Mouse (Mus musculus) limb, embryonic 14.5 days (tissue): Measurements from ENCODE around the gene Gm29094. TPM values are rescaled to one million over a fixed set of nuclear protein-coding genes. Genes with fewer than 3 reads are reported as not detected.
"Not testable (repeated sequence)": the region's sequence is repeated elsewhere in the genome, so short reads cannot be mapped to it uniquely, and the experiment has no call there.

ENCODE experiments used
- ATAC-seq: fragments of 200-750 bp; cut with Nextera tagmentation; 2 replicates; pipeline ENCODE4 v1.8.0; 2017; ENCODE audit warnings: low read depth, moderate number of reproducible peaks, moderate TSS enrichment; ENCODE audit not compliant: low FRiP score
- DNase-seq: peaks from one replicate; pipeline ENCODE4 v3.0.0-alpha.2; 2015; ENCODE audit warnings: low spot score
- H3K27ac ChIP-seq: fragments of 300-500 bp; sonication (generic); replicated peaks from 2 replicates; pipeline ENCODE4 v1.5.1; 2014; ENCODE audit warnings: low read depth, mild to moderate bottlenecking, low read length, moderate library complexity, mixed read lengths
- H3K27me3 ChIP-seq: fragments of 300-500 bp; sonication (generic); 2 replicates; pipeline ENCODE4 v1.6.1; 2014; ENCODE audit warnings: low read length, mixed read lengths; ENCODE audit not compliant: control insufficient read depth, insufficient read depth
- H3K36me3 ChIP-seq: fragments of 300-500 bp; sonication (generic); 2 replicates; pipeline ENCODE4 v1.6.1; 2014; ENCODE audit warnings: mild to moderate bottlenecking, low read length, moderate library complexity, mixed read lengths; ENCODE audit not compliant: control insufficient read depth, insufficient read depth
- H3K4me1 ChIP-seq: fragments of 300-500 bp; sonication (generic); 2 replicates; pipeline ENCODE4 v1.6.1; 2014; ENCODE audit warnings: antibody characterized with exemption, low read length, mixed read lengths; ENCODE audit not compliant: control insufficient read depth, insufficient read depth
- H3K4me2 ChIP-seq: fragments of 300-500 bp; sonication (generic); replicated peaks from 2 replicates; pipeline ENCODE4 v1.6.1; 2014; ENCODE audit warnings: low read depth, mild to moderate bottlenecking, low read length, moderate library complexity; ENCODE audit not compliant: severe bottlenecking
- H3K4me3 ChIP-seq: fragments of 300-500 bp; sonication (generic); replicated peaks from 2 replicates; pipeline ENCODE4 v1.5.1; 2014; ENCODE audit warnings: low read length
- H3K9ac ChIP-seq: fragments of 300-500 bp; sonication (generic); 2 replicates; pipeline ENCODE4 v1.6.1; 2014; ENCODE audit warnings: mild to moderate bottlenecking, low read depth, low read length, moderate library complexity; ENCODE audit not compliant: severe bottlenecking
- H3K9me3 ChIP-seq: fragments of 300-500 bp; sonication (generic); 2 replicates; pipeline ENCODE4 v1.6.1; 2016; ENCODE audit warnings: low read length; ENCODE audit not compliant: control insufficient read depth
- WGBS: fragments of 180-500 bp; shearing (Covaris S2); extraction: QIAGEN DNeasy Blood & Tissue Kit; methylation state at CpG from one replicate; pipeline ENCODE4 v1.1.7; 2014; 5-methylcytosine and 5-hydroxymethylcytosine counted together
- polyA plus RNA-seq, 2 experiments: library from polyadenylated mRNA; depleted of rRNA in 1 of 2; stranded (reverse) in 1 of 2; unstranded in 1 of 2; fragments of >200 nt; fragmentation: Nextera tagmentation in 1 of 2; extraction: Ambion mirVana in 1 of 2; gene quantifications; 2 replicates each; pipeline versions ENCODE4 v1.2.1 to v1.2.3; 2012 to 2014

Gene Gm29094
- polyA plus RNA-seq (2012; rRNA removed): not detected in 2 replicates
- polyA plus RNA-seq (2014; fragmentation: Nextera tagmentation; extraction: Ambion mirVana): 0.43 and 0.69 TPM in 2 replicates

DNA sequence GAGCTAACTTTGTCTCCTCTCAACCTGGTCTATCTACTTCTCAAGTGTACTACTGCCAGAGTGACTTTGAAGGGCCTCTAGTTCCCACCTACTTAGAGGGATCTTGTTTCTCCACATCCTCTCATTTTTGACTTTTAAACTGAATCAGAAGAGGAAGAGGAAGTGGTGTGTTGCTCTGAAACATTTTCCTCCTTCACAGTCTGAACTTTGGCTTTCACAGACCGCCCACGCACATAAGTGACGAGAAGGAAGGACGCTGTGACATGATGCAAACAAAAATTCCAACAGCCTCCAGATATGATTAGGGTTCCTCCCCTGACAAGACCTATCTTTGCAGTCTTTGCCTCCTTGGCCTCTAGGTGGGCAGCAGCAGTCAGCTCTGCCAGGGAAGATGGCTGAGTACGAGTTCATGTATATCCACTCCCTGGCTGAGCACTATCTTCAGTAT is at the start of gene Gm29094, which contains the start of gene Bcl2a1b:
Gene Gm29094 (plus strand): TSS at position 411 of the 448 bp plus-strand sequence.
Gene Bcl2a1b (plus strand): TSS at position 241 of the 448 bp plus-strand sequence.
- 89% methylated on average over 5 of the region's 5 CpGs for WGBS
- not testable (repeated sequence) for H3K9ac ChIP-seq, DNase-seq

DNA sequence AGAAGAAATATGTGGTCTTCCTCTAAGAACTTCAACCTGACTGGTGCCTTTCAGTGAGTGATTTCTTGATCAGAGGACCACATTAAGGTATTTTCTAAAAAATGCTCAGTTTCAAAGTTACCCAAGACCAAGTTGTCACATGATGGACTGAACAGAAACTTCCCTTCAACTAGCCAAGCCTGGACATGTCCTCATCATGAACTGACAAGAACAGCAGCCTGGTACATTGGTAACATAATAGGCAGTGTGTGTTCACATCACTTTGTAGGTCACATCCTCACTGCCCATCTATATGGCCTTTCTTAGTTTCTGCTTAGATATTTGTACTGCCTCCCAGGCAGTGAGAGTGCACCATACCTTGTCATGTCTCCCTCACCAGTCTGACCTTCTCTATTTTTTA is 26.6 kb upstream of the Gm29094 start:
- not testable (repeated sequence) for H3K27ac ChIP-seq, DNase-seq, H3K27me3 ChIP-seq, H3K4me2 ChIP-seq, H3K4me3 ChIP-seq, H3K9ac ChIP-seq, H3K9me3 ChIP-seq, H3K36me3 ChIP-seq, ATAC-seq, H3K4me1 ChIP-seq

More for the DNA sequence above, at the start of gene Gm29094, which contains the start of gene Bcl2a1b:
- H3K4me2 ChIP-seq, H3K4me3 ChIP-seq, H3K4me1 ChIP-seq, ATAC-seq, H3K9me3 ChIP-seq, H3K27ac ChIP-seq, H3K27me3 ChIP-seq, H3K36me3 ChIP-seq: not testable (repeated sequence)

DNA sequence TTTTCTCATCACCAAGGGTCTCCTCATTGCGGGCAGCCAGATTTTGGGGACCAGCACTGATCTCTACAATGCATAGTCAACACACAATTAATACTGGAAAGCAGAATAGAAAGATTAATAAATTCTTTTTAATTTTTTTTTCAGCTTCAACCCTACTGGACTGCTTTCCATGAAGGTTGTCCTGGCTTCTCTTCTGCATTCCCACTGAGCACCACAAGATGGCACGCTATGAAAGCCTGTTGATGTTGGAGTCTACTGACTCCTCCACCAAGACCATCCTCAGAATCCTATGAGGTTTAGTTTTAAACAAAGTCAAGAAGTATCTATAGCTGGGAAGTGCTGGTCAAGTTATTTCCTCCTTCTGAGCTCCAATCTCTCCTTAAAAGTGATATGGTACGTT is 20.3 kb upstream of the Gm29094 start:
- not testable (repeated sequence) for ATAC-seq, H3K36me3 ChIP-seq, H3K27me3 ChIP-seq, H3K4me1 ChIP-seq, H3K4me2 ChIP-seq, H3K27ac ChIP-seq, H3K4me3 ChIP-seq, H3K9ac ChIP-seq, H3K9me3 ChIP-seq
- DNase-seq: peak; percentile 2
- 34% methylated on average over 2 of the region's 3 CpGs for WGBS

DNA sequence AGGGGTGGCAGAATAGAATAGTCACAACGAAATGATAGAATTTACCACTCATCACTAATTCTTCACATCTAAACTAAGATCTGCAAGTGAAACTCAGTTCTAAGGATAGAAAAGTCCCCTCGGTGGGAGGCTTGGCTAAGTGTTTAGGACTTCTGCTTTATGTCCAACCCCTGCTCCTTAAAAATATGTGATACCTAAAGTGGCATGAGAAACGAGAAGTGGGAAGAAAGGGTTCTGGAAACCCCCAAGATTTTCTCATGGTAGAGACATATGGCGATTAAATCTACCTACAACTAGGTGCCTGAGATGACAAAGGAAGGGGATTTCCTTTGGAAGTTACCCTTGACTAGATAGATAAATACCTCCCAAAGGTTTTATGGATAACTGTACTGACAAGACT is 19.7 kb upstream of the Gm29094 start:
- not testable (repeated sequence) for H3K4me3 ChIP-seq, H3K36me3 ChIP-seq, H3K27ac ChIP-seq, H3K4me1 ChIP-seq, H3K9ac ChIP-seq, ATAC-seq, H3K27me3 ChIP-seq, H3K9me3 ChIP-seq, H3K4me2 ChIP-seq, DNase-seq
- 73% methylated on average over 2 of the region's 4 CpGs for WGBS

DNA sequence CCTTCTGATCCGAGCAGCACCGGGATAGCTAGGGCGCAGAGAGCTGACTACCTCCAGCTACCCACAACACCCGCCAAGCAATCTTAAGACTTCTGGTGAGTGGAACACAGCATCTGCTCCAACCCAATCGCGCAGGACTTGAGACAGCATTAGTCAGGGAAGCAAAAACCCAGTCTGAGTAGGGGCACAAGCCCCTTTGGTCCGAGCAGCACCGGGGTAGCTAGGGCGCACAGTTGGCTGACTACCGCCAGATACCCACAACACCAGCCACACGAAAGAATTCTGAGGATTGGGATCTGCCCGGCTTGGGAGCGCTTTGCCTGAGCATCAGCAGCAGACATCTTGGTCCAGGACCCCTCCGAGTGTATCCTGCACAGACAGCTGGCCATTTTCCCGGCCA is 12.2 kb upstream of the Gm29094 start:
- not testable (repeated sequence) for H3K36me3 ChIP-seq, H3K27ac ChIP-seq, H3K27me3 ChIP-seq, H3K9ac ChIP-seq, DNase-seq, H3K4me2 ChIP-seq, H3K4me1 ChIP-seq, ATAC-seq, H3K4me3 ChIP-seq, H3K9me3 ChIP-seq
- WGBS: 80% methylated on average over 15 of the region's 15 CpGs

DNA sequence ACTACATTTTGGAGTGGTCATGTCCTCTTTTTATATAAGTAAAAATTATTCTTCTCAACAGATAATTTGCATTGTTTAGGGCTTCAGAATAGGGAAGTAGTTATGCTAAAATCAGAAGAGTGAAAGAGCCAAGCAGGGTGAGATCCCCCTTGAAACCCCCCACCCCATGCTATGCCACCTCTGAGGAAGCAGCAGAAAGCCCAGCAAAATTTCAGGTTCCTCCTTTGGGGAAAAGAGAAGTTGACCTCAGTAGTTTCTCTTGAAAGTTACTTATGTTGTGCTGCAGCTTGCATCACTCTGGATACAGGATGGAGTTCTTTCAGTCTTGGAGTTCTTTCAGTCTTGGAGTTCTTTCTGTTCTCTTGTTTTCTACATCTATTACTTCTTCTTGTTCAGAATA is 3.7 kb upstream of the Gm29094 start:
- not testable (repeated sequence) for DNase-seq, H3K27me3 ChIP-seq, H3K4me1 ChIP-seq, H3K27ac ChIP-seq, H3K4me2 ChIP-seq, H3K9ac ChIP-seq, H3K9me3 ChIP-seq, H3K36me3 ChIP-seq, ATAC-seq, H3K4me3 ChIP-seq

DNA sequence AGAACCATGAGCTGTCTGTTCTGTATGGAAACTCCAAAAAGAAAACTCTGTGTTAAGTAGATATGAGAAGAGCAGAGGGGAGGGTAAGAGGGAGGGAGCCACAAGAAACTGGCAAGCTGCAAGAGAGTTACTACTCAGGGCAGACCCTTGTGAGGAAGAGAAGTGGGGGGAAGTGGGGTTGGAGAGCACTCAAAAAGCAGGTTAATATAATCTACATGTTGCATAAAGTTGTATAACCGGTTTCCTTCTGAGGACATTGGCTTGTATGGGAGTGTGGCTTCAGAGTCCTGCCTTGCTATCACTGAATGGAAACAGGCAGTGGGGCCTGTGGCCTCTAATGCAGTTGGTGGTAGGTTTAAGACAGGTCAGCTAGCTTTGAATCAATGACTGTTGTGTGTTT is 1.7 kb upstream of the Gm29094 start:
- not testable (repeated sequence) for H3K27me3 ChIP-seq, DNase-seq, H3K9me3 ChIP-seq, H3K4me3 ChIP-seq, H3K27ac ChIP-seq, ATAC-seq, H3K9ac ChIP-seq, H3K4me2 ChIP-seq, H3K36me3 ChIP-seq, H3K4me1 ChIP-seq
- 60% methylated on average over 1 of the region's 1 CpGs for WGBS

DNA sequence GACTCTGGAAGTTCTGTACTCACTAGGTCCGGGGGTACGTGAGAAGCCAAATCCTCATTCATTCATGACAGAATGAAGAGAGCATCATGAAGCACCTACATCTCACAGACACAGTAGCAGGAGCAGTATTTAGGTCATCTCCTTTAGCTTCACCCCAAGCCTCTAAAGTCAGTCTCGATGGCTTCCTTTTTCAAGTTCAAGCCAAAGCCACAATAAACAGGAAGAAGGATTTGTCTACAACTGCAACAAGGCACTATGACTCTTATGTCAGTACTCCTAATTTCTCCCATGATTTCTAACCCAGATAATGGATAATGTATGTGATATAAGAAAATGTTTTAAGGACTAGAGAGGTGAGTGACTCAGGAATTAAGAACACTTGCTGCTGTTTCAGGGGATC is 830 bp upstream of the Gm29094 start:
- not testable (repeated sequence) for H3K36me3 ChIP-seq, H3K27ac ChIP-seq, H3K4me2 ChIP-seq, H3K9ac ChIP-seq, H3K4me1 ChIP-seq, ATAC-seq, DNase-seq, H3K27me3 ChIP-seq, H3K4me3 ChIP-seq, H3K9me3 ChIP-seq
- WGBS: 89% methylated on average over 3 of the region's 3 CpGs
